Mouse (Mus musculus) mesoderm, embryonic 11.5 days (tissue): ENCODE measurements around the gene Nucb1.
"Not testable (repeated sequence)": the region's sequence is repeated elsewhere in the genome, so short reads cannot be mapped to it uniquely, and the experiment has no call there.

Experiments
- DNase-seq: peaks from one replicate; pipeline ENCODE4 v3.0.0-alpha.2; 2012; ENCODE audit warnings: low read depth, low spot score

The Nucb1 gene

DNA sequence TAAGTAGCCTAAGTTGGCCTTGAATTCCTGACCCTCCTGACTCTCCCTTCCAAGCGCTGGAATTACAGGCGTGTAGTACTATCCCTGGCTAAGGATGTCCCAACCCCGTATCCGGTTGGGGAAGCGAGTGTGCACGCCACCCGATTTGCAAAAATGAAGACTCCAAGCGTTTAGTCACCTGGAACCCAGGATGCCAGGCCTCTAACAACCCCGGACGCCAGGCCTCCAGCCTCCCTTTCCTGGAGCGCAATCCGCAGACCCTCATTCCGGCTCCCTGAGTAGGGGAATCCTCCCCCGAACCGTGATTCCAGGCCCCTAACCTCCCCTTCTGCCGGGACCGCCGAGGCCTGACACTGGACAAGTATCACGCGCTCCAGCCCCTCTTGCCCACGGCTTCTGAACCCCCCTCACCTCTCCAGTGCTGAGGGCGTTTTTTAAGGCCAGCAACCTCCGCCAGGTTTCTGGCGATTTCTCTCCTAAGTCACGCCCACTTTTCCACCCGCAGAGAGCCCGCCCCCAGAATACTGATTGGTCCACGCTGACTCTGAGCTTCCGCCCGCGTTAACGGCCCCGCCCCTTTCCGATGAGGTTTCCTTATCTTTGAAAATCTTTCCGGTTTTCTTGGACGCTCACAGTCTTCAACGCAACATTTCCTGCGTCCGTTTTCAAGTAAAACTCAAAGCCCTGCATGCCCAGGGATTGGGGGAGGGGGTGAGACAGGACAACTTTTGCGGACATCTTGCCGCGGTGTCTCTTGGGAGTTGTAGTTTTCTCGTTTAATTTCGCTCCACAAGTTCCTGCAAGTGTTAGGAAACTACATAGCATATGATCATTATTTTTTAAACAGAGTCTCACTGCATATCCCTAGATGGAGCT, at the start of gene Nucb1:
Nucb1 (minus strand) TSS at position 495 of the 876 bp plus-strand sequence.
- DNase-seq: peak; percentile 93

DNA sequence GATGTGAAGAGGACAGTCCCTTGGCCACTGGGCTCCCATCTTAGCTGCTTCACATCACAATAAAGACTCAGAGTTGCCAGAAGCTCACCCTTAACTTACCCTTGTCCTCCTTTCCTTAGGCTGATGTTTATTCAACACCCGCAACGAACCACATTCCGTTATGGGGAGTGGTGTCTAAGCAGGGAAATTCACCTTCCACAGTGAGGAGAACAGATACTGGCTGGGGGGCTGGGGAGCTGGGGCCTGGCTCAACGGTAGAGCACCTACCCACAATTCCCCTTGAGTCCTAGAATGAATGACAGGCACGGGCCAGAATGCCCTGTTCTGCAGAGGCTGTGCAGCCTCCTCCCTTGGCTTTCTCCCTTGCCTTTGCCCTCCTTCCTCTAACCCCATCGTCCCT, 48.7 kb upstream of the Nucb1 start:
- no peak for DNase-seq

DNA sequence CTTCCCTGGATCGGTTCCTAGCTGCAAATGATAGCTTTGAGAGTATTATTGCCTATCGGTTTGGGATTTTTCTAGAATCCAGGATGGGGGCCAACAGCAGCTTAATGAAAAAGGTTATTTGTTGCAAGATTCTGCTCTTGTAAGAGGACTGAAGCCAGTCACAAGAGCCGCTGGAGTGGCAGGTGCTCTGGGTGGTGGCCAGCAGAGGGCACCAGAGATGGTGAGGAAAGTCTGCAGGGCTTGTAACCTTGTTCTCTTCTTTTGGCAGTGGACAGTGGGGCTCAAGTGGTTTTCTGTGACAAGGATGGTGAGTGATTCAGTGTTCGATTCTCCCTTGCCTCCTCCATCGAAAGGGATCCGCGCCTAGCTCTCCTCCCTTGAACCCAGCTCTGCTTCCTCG, 45.6 kb upstream of the Nucb1 start:
- DNase-seq: peak; percentile 74

DNA sequence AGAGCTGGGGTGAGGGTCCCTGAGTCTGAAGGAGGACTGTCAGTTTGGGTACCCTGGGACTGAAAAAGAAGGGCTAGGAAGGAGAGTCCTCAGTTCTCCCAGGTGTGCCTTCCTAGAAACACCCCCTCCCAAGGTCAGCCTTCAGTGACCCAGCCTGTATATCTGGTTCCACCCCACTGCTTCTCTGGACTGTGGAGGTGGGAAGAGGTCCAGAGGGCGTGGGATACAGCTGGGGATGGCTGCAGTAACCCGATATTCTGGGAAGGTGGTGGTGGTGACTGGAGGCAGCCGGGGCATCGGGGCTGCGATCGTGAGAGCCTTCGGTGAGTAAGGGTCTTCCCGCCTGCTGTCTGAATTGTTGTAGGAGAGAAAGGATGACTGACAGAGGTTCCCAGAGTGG, 44.5 kb upstream of the Nucb1 start, which contains the start of gene Hsd17b14:
Hsd17b14 (plus strand) TSS at position 150 of the 400 bp plus-strand sequence.
- DNase-seq: no peak

DNA sequence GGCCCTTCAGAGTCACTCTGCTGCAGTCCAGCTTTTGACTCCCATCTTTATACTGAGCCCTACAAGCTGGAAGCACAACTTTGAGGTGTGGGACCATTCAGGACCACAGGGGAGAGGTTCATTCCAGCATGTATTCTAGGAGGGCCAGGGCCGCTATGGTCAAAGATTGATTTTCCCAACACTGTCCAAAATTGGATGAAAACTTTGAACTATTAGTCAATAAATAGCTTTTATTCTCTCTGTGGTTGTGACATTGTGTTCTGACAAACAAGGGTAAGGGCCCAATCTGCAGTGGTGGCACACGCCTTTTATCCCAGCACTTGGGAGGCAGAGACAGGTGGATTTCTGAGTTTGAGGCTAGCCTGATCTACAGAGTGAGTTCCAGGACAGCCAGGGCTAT, 43.8 kb upstream of the Nucb1 start:
- DNase-seq: no peak

DNA sequence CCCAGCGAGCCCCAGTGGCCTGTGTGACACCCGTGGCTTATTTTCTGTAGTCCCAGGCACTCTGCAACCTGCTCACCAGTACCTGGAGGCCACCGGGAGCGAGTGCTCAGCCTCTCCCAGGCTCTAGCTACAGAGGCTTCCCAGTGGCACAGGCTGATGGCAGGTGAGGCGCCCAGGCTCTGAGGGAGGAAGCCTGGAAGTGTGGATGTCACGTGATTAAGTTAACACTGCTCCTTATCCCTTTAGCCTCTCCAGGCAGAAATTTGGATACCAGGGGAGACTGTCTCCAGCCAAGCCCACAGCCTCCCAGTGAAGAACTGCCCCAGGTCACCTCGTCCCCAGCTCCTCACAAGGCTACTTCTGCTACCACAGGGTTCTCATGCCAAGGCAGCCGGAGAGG, 43.3 kb upstream of the Nucb1 start:
- DNase-seq: no peak

DNA sequence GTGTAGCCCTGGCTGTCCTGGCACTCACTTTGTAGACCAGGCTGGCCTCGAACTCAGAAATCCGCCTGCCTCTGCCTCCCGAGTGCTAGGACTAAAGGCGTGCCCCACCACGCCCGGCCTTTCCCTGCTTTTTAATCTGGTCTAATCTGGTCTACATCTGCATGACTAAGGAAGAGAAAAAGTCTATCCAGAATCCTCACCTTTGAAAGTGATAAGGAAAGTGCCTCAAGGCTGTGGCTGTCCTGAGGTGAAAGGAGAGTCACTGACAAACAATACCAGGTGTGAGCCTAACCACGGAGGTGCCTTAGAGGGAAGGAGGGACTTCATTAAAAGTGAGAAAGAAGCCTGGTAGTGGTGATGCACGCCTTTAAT, 41.3 kb upstream of the Nucb1 start:
- DNase-seq: no peak

DNA sequence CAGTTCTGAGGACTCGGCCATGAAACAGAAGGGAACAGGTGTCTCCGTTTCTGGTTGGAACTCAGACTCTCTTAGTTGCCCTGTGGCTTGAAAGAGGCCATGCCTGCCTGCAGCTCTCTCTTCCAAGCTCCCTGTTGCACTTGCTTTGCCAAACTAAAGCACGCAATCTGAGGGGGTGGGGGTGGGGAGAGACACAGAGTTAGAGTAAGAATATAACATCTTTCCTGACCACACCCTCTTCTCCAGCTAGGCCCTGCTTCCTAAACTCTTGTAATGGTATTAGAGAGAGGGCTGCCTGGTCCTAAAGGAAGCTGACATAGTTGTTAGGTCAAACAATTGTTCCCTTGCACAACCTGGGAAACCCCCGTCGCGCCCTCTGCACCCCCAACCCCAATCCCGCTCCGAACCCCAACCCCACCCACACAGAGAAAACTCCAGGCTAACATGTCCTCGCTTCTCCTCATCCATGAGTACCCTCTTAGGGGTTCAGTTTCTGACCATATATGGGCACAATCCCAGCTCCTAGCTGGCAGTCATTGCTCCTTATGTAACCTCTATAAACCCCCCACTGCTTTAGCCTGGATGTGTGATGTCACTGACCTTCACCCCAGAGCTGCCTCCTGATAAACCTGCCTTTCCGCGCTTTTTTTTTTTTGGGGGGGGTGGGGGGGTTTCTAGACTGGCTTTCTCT, 40.8 kb upstream of the Nucb1 start:
- no peak for DNase-seq

DNA sequence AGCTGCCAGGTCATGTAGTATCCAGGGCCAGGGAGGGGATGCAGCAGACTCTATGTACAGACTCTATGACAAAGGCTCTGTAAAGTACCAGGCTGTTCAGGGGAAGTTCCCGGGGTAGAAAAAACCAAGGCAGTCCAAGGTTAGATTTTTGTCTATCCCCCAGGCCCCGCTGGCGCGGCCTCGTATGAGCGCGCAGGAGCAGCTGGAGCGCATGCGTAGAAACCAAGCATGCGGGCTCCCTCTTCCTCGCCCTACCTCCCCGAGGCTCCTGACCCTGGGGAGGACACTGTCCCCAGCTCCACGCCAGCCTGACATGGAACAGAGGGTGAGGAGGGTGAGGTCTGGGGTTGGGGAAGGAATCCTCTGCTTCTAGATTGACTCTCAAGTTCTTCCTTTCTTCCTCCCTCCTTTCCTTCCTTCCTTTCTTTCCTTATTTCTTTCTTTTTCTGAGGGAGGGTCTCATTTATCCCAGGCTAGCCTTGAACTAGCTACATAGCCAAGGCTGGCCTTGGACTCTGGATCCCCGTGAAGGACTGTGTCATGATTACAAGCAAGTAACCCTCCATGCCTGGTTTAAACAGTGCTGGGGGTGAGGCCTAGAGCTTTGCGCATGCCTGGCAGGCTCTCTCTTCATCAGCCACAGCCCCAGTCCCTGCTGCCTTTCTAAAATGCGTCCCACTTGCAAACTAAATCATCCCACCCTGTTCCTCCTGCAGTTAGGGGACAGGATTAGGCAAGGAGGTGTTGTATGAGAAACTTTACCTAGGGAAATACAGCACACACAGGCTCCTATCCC, 39.6 kb upstream of the Nucb1 start:
- no peak for DNase-seq

DNA sequence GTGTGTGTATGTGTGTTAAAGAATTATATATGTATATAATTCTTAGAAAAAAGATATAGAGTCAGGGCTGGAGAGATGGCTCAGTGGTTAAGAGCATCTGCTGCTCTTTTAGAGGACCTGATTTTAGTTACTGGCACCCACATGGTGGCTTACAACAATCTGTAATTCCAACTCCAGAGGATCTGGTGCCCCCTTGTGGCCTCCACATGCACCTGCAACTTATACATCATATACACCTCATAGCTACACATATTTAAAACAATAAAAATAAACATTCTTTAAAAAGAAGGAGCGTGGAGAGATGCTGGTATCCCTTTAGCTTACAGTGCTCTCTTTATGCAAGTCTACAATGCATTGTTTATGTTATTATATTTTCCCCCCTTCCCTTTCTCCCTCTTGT, 34.3 kb upstream of the Nucb1 start:
- DNase-seq: no peak

DNA sequence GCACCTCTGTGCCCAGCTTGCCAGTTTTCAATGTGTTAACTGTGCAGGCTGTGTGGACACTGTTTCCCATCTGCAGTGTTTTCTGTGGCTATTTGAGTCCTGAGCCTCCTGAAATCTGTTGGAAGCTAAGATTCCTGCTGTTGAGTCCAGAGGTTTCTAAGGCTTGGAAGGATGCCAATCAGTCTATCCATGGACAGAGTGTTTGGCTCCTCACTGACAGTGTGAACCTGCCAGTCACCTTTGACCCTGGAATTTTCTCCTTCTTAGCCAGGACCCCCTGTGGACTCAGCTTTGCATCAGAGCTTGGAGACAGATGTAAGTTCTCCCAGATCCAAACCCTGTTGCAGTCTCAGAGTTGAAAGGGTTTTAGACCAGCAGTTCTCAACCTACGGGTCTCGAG, 30.0 kb upstream of the Nucb1 start:
- no peak for DNase-seq

DNA sequence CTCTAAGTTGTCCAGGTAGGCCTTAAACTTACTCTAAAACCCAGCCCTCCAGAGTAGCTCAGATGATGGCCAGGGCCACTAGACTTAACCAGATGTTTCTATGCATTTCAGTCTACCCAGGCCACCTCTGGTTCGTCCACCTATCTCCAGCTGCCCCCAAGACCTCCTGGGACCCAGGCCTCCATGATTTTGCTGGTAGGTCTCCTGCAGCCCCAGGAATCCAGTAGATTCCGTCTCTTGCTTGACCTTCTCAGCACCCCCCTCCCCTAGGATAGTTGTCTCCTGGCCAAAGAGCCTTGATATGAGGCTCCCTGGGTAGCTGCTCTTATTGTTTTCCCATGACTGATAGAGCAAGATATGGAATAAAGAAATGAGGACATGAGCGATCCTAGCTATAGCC, 28.9 kb upstream of the Nucb1 start:
- no peak for DNase-seq

DNA sequence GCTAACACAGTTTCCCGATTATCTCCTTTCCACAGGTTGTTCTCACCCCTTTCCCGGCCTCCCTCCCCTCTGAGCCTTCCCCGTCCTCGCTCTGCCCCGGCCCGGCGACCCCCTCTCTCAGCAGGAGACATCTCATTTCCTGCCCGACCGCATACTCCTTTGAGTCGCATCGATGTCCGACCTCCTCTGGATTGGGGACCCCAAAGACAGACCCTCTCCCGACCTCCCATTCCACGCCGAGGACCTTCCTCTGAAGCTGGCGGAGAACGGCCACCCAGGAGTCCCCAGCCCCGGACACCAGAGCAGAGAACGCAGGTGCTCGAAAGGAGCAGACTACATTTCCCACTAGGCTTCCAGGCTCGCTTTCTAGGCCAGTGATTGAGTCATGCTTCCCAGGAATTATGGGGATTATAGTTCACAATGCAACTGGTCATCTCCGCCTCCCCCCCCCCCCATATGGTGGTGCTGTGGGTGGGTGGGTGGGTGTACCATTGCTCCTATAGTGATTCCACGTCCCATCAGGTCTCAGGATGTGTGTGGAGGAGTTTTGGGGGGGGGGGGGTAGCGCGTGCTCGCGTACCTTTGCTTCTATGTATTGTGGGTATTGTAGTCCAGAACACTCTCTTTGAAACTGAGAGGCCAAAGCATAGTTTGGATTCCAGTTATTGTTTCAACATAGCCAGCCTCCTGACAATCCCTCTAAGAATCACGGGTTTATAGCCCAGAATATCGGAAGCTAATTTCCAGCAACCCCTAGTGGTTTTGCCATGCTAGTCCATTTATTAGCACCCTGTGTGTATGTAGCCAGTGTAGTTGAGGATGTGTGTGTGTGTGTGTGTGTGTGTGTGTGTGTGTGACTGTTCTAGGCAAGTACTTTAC, 28.2 kb upstream of the Nucb1 start:
- no peak for DNase-seq

DNA sequence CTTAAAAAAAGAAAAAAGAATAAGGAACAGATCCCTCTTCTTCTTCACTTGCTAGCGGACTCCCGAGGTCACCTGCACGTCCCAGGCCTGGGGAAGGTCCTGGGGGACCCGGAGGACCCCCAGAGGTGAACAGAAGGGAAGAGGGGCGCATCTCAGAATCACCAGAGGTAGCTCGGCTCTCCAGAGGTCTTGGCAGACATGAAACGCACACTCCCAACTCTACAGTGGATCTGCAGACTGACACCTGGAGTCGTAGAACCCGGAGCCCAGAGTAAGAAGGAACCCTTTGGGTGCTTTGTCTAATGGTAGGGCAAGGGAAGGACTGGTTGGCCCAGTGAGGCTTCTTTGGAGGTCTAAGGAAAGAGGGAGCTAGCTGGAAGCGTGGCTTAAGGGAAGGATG, 27.4 kb upstream of the Nucb1 start:
- DNase-seq: no peak

DNA sequence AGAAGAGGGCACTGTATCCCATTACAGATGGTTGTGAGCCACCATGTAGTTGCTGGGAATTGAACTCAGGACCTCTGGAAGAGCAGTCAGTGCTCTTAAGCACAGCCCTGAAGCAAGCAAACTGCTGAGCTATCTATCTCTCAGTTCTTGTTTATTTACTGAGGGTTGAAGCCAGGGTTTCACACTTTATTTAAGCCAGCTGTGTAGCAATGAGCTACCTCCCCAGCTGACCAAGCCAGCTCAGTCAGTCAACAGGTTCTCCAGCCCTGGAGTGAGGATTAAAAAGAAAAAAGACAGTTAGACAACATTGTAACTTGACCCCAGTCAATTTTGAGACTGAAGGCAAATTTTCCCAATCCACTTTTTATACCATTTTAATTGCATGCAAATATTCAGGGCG, 25.5 kb upstream of the Nucb1 start:
- DNase-seq: no peak

DNA sequence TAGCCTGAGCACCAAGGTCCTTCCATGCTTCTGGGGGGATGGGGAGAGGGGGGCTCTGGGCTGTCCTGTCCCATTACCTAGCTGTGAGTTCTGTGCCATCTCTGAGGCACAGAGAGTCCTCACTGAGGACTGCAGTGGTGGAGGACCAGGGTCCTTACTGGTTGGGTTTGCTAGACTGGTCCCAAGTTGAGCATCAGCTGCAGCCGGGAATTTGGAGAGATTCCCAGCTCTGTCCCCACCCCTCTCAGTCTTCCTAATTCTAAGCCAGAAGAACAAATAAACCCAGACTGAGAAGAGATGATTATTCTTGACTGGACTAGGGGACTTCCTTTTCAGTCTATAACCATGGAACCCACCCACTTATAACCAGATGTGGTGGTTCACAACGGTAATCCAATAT, 20.4 kb upstream of the Nucb1 start:
- DNase-seq: no peak

DNA sequence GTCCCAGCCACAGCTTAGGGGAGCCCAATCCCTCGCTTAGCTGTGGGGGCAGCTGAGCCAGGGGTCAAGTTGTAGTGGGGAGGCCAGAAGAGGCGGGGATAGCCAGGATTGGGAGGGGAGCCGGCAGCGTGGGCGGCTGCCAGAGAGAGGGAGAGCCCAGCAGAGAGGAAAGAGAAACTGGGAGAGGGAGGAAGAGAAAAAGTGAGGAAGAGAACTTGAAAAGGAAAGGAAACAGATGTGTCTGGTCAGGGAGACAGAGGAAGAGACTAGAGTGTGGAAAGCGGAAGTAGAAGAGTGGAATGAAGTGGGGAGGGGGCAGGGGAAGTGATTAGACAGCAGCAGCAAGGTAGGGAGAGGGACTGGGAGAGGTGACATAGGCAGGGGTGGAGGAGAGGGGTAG, 19.3 kb upstream of the Nucb1 start:
- no peak for DNase-seq

DNA sequence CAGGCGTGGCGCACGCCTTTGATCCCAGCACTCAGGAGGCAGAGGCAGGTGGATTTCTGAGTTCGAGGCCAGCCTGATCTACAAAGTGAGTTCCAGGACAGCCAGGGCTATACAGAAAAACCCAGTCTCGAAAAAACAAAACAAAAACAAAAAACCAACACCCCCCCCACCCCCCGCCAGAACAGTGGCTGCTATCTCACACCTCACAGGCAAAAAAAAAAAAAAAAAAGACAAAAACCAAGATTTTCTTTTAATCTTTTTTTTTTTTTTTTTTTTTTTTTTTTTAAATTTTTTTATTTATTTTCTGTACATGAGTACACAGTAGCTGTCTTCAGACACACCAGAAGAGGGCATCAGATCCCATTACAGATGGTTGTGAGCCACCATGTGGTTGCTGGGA, 17.0 kb upstream of the Nucb1 start:
- not testable (repeated sequence) for DNase-seq

DNA sequence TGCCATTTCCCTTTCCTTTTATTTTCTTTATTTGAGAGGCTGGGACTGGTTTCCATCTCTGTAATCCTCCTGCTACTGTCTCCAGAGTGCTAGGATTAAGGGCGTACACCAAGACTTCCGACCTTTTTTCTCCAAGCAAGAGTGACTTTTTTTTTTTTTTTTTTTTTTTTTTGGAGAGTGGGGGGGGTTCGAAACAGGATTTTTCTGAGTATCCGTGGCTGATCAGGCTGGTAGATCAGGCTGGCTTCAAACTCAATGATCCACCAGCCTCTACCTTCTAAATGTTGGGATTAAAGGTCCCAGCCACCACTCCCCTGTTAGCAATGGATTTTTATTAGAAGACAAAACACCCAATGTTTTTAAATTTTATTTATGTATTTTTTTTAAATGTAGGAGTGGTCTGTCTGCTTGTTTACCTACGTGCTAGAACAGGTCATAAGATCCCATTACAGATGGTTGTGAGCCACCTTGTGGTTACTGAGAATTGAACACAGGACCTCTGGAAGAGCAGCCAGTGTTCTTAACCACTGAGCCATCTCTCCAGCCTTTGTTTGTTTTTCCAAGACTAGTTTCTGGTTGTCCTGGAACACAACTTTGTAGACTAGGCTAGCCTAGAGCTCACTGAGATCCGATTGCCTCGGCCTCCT, 16.4 kb upstream of the Nucb1 start:
- no peak for DNase-seq

DNA sequence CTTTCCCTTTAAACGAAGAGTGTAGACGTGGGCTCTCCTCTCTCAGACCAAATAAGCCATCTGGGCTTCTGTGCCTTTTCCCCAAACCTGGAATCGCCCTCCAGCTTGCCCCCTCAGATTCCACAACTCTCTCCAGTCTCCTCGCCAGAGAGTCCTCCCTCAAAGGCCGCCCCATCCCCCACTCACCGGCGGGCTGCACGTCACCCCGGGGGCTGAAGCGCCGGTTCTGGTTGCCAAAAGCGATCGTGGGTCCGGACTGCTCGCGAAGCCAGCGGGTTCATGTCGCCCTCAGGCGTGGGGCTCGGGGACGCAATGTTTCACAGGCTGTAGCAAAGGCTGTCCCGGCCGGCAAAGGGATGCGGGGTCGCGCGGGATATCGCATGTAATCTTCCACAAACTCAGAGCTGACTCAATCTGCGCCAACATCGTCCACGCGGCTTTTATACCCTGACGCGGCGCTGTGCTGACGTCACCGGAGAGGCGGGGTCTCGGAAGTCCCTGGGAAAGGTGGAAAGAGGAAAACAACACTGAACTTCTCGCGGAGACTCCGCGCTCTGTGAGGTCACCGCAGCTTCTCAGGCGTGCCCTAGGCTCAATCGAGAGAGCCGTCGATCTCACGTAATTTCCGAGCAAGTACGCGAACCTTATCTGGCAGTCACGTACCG, 15.7 kb upstream of the Nucb1 start, which contains the start of the genes Ppp1r15a and Plekha4:
Ppp1r15a (minus strand) TSS at position 460 of the 665 bp plus-strand sequence.
Plekha4 (plus strand) TSS at position 522 of the 665 bp plus-strand sequence.
- peak; percentile 97 for DNase-seq
